Mouse (Mus musculus): Measurements from ENCODE around the gene AA467197. TPM values are rescaled to one million over a fixed set of nuclear protein-coding genes. Genes with fewer than 3 reads are reported as not detected.

Gene AA467197
- 0.20 TPM in 1 of 2 replicates, not detected in the other for polyA plus RNA-seq (2014; fragmentation: Nextera tagmentation; extraction: Ambion mirVana)

DNA sequence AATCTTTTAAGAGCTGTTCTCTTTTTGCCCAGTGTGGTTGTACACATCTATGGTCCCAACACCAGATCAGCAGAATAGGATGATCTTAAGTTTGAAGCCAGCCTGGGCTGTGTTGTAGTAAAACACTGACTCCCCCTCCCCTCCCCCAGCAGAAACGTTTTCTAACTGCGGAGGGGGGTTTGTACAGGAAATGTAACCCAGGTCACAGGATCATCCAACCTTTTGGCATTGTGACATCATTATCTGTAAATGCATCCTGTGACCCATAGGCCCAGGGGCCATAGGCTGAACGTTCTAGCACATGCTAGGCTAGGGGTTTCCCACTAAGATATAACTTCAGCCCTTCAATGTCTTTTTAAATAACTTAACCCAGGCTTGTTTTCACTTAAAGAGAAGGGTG, at the start of gene AA467197:
Gene AA467197, plus strand, starts transcription at position 301 of the 400 bp plus-strand sequence.
- peaks cover 2% of the 10 kb centered on the region for H3K4me1 ChIP-seq (ENCODE audit: control insufficient read depth, insufficient read depth, low read length)
- H3K27ac ChIP-seq (ENCODE audit: low read depth, low read length): no peak within 1 kb of the TSS
- peaks cover 8% of the 10 kb centered on the region; the same call in 1 of the 2 replicates for H3K27me3 ChIP-seq (ENCODE audit: control insufficient read depth, insufficient read depth, low read length)
- H3K9me3 ChIP-seq (replicated peaks; ENCODE audit: control insufficient read depth, low read length): no peaks in the 10 kb centered on the region
- WGBS (ENCODE audit: insufficient replicate concordance): 58% methylated on average over 3 of the region's 3 CpGs
- H3K36me3 ChIP-seq (ENCODE audit: control insufficient read depth, insufficient read depth, low read length): 0 out of 2 replicates have a peak, but pooled peaks cover 2% of the 10 kb centered on the region
- H3K9ac ChIP-seq (ENCODE audit: low read depth, low read length): no peak within 1 kb of the TSS
- peak within 1 kb of the TSS; percentile 67 for H3K4me2 ChIP-seq
- peak within 1 kb of the TSS; percentile 39 for H3K4me3 ChIP-seq (ENCODE audit: low read depth, low read length)
- no peak for ATAC-seq (replicated peaks; ENCODE audit: insufficient number of reproducible peaks, low FRiP score, low TSS enrichment)

DNA sequence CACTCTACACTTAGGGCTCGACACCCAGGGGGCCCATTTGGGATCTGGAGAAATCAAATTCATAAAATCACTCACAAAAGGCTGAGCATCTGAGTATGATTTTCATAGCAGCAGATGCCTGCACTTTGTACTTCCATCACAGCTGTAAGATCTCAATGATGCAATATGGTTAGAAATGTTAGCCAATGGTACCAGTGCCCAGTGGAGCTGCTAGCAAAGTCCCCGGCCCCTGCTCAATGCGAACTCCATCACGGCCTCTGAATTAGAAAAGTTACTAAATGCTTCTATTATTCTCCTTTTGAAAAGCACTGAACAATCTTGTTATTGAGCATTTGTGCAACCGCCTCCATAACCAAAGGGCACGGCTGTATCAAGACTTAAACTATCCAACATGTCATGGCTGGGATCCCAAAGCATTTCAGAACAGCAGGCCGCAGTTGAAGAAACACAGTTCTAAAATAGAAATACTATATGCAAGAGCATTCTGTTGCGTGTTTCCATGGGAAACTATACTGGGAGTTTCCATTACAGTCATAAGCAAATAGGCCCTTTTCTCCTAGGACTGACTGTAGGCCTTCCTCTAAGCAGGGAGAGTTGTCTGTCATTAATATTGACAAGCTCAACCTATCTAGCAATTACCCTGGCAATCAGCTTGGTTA, 48.8 kb upstream of the AA467197 start:
- Histone ChIP-seq H3K4me2 (no peak overlapping the region), H3K4me1 (ENCODE audit: control insufficient read depth, insufficient read depth, low read length) (no peaks in the 10 kb centered on the region), H3K27me3 (ENCODE audit: control insufficient read depth, insufficient read depth, low read length) (no peaks in the 10 kb centered on the region), H3K27ac (ENCODE audit: low read depth, low read length) (no peak overlapping the region), H3K9ac (ENCODE audit: low read depth, low read length) (no peak overlapping the region), H3K9me3 (replicated peaks; ENCODE audit: control insufficient read depth, low read length) (no peaks in the 10 kb centered on the region), H3K36me3 (ENCODE audit: control insufficient read depth, insufficient read depth, low read length) (no peaks in the 10 kb centered on the region), H3K4me3 (ENCODE audit: low read depth, low read length) (no peak overlapping the region)
- ATAC-seq (replicated peaks; ENCODE audit: insufficient number of reproducible peaks, low FRiP score, low TSS enrichment): no peak
- 84% methylated on average over 8 of the region's 8 CpGs for WGBS (ENCODE audit: insufficient replicate concordance)

GRCm38 (mm10) chr2:122590351-122590750, 46.4 kb upstream of the AA467197 start:
- no peaks in the 10 kb centered on the region for H3K9me3 ChIP-seq (replicated peaks; ENCODE audit: control insufficient read depth, low read length)
- H3K4me3 ChIP-seq (ENCODE audit: low read depth, low read length): no peak overlapping the region
- H3K4me2 ChIP-seq: no peak overlapping the region
- H3K27ac ChIP-seq (ENCODE audit: low read depth, low read length): no peak overlapping the region
- H3K4me1 ChIP-seq (ENCODE audit: control insufficient read depth, insufficient read depth, low read length): no peaks in the 10 kb centered on the region
- no peak overlapping the region for H3K9ac ChIP-seq (ENCODE audit: low read depth, low read length)
- H3K27me3 ChIP-seq (ENCODE audit: control insufficient read depth, insufficient read depth, low read length): no peaks in the 10 kb centered on the region
- 58% methylated on average over 1 of the region's 1 CpGs for WGBS (ENCODE audit: insufficient replicate concordance)
- no peaks in the 10 kb centered on the region for H3K36me3 ChIP-seq (ENCODE audit: control insufficient read depth, insufficient read depth, low read length)
- no peak for ATAC-seq (replicated peaks; ENCODE audit: insufficient number of reproducible peaks, low FRiP score, low TSS enrichment)

DNA sequence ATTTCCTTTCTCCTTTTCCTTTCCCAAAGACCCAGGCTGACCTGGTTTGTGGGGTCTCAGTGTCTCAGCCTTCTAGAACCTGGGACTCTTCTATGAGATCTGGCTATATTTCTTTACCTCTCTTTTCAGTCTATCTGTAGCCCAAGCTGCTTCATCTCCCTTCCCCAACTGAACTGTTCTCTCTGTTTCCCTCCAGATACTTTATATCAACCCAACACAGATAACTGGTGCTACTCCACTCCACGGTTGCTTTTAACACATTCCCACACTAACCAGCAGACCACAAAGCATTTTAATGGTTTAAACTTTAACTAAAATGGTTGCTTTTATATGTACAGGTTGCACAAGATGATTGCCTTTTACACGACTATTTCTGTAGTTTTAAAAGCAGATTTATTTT, 45.6 kb upstream of the AA467197 start:
- Histone ChIP-seq H3K9ac (ENCODE audit: low read depth, low read length) (no peak overlapping the region), H3K36me3 (ENCODE audit: control insufficient read depth, insufficient read depth, low read length) (no peaks in the 10 kb centered on the region), H3K4me3 (ENCODE audit: low read depth, low read length) (no peak overlapping the region), H3K27ac (ENCODE audit: low read depth, low read length) (no peak overlapping the region), H3K27me3 (ENCODE audit: control insufficient read depth, insufficient read depth, low read length) (no peaks in the 10 kb centered on the region), H3K9me3 (replicated peaks; ENCODE audit: control insufficient read depth, low read length) (no peaks in the 10 kb centered on the region), H3K4me2 (no peak overlapping the region), H3K4me1 (ENCODE audit: control insufficient read depth, insufficient read depth, low read length) (no peaks in the 10 kb centered on the region)
- WGBS (ENCODE audit: insufficient replicate concordance): 47% methylated on average over 2 of the region's 2 CpGs
- no peak for ATAC-seq (replicated peaks; ENCODE audit: insufficient number of reproducible peaks, low FRiP score, low TSS enrichment)

- Histone ChIP-seq H3K9me3 (replicated peaks; ENCODE audit: control insufficient read depth, low read length) (no peaks in the 10 kb centered on the region), H3K4me3 (ENCODE audit: low read depth, low read length) (no peak overlapping the region), H3K4me2 (no peak overlapping the region), H3K27ac (ENCODE audit: low read depth, low read length) (no peak overlapping the region), H3K27me3 (ENCODE audit: control insufficient read depth, insufficient read depth, low read length) (no peaks in the 10 kb centered on the region), H3K36me3 (ENCODE audit: control insufficient read depth, insufficient read depth, low read length) (no peaks in the 10 kb centered on the region), H3K9ac (ENCODE audit: low read depth, low read length) (no peak overlapping the region), H3K4me1 (ENCODE audit: control insufficient read depth, insufficient read depth, low read length) (no peaks in the 10 kb centered on the region)
- 86% methylated on average over 16 of the region's 16 CpGs for WGBS (ENCODE audit: insufficient replicate concordance)
- ATAC-seq (replicated peaks; ENCODE audit: insufficient number of reproducible peaks, low FRiP score, low TSS enrichment): no peak
Measured at GRCm38 (mm10) chr2:122595461-122595860, 41.3 kb upstream of the AA467197 start.

DNA sequence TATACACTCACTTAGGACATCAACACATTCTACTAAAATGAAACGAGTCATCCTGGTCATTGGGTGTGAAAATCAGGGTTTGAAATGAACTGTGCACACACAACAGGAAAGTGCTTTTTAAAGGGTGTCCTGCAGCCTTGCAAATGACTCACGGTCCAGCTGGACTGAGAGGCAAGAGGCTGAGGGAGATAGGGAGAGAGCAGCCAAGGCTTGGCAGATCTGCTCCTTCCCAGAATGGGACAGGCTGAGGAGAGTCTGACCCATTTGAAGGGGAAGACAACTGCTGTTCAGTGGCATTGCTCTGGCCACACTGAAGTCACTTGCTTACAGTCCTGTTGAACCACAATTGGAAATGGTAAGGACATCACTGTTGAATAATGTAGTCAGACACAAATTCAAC, 37.0 kb upstream of the AA467197 start:
- no peak overlapping the region for H3K9ac ChIP-seq (ENCODE audit: low read depth, low read length)
- H3K36me3 ChIP-seq (ENCODE audit: control insufficient read depth, insufficient read depth, low read length): no peaks in the 10 kb centered on the region
- ATAC-seq (replicated peaks; ENCODE audit: insufficient number of reproducible peaks, low FRiP score, low TSS enrichment): no peak
- H3K4me3 ChIP-seq (ENCODE audit: low read depth, low read length): no peak overlapping the region
- H3K4me2 ChIP-seq: no peak overlapping the region
- H3K4me1 ChIP-seq (ENCODE audit: control insufficient read depth, insufficient read depth, low read length): no peaks in the 10 kb centered on the region
- no peaks in the 10 kb centered on the region for H3K27me3 ChIP-seq (ENCODE audit: control insufficient read depth, insufficient read depth, low read length)
- H3K9me3 ChIP-seq (replicated peaks; ENCODE audit: control insufficient read depth, low read length): no peaks in the 10 kb centered on the region
- no peak overlapping the region for H3K27ac ChIP-seq (ENCODE audit: low read depth, low read length)
- 56% methylated on average over 2 of the region's 2 CpGs for WGBS (ENCODE audit: insufficient replicate concordance)

DNA sequence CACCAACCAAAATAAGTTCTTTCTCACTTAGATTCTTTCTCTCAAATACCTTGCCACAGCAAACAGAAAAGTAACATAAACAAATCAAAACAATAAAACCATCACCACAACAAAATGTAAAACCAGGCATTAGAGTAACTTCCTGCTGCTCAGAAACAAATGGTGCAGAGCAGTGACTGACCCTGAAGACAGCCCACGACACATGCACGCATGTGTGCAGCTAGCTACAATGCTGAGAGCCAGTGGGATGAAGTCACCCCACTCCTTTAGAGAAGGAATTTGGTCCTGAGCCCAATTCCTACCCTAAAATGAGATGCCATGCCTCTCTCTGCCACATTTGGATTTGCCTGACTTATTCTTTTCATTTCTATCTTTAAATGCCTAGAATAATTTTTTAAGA, 35.4 kb upstream of the AA467197 start:
- Histone ChIP-seq H3K27ac (ENCODE audit: low read depth, low read length) (no peak overlapping the region), H3K9ac (ENCODE audit: low read depth, low read length) (no peak overlapping the region), H3K4me1 (ENCODE audit: control insufficient read depth, insufficient read depth, low read length) (no peaks in the 10 kb centered on the region), H3K4me3 (ENCODE audit: low read depth, low read length) (no peak overlapping the region), H3K9me3 (replicated peaks; ENCODE audit: control insufficient read depth, low read length) (no peaks in the 10 kb centered on the region), H3K36me3 (ENCODE audit: control insufficient read depth, insufficient read depth, low read length) (no peaks in the 10 kb centered on the region), H3K4me2 (no peak overlapping the region), H3K27me3 (ENCODE audit: control insufficient read depth, insufficient read depth, low read length) (no peaks in the 10 kb centered on the region)
- 93% methylated on average over 2 of the region's 2 CpGs for WGBS (ENCODE audit: insufficient replicate concordance)
- no peak for ATAC-seq (replicated peaks; ENCODE audit: insufficient number of reproducible peaks, low FRiP score, low TSS enrichment)

DNA sequence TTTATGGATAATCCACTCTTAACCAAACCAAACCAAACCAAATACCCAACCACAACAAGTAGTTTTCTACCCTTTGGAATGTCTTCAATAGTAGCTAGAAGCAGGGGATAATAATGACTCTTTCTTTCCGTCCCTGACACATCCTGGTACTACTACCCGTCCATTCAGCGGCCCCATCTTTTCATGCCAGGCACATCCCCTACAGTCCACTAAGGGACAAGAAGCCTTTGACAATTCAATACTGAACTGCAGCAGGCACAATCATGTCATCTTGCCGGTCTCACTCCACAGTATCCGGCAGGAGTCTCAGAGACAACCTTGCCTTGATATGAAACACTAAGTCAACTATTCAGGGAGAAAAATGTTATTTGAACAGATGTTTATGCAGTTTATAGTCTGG, 31.0 kb upstream of the AA467197 start:
- no peak overlapping the region for H3K27ac ChIP-seq (ENCODE audit: low read depth, low read length)
- no peak overlapping the region for H3K4me3 ChIP-seq (ENCODE audit: low read depth, low read length)
- no peaks in the 10 kb centered on the region for H3K36me3 ChIP-seq (ENCODE audit: control insufficient read depth, insufficient read depth, low read length)
- H3K4me2 ChIP-seq: no peak overlapping the region
- no peak for ATAC-seq (replicated peaks; ENCODE audit: insufficient number of reproducible peaks, low FRiP score, low TSS enrichment)
- H3K9me3 ChIP-seq (replicated peaks; ENCODE audit: control insufficient read depth, low read length): no peaks in the 10 kb centered on the region
- no peak overlapping the region for H3K9ac ChIP-seq (ENCODE audit: low read depth, low read length)
- 76% methylated on average over 5 of the region's 5 CpGs for WGBS (ENCODE audit: insufficient replicate concordance)
- peaks cover 3% of the 10 kb centered on the region; the same call in 1 of the 2 replicates for H3K27me3 ChIP-seq (ENCODE audit: control insufficient read depth, insufficient read depth, low read length)
- H3K4me1 ChIP-seq (ENCODE audit: control insufficient read depth, insufficient read depth, low read length): no peaks in the 10 kb centered on the region

GRCm38 (mm10) chr2:122608820-122609219, 28.0 kb upstream of the AA467197 start:
- no peaks in the 10 kb centered on the region for H3K4me1 ChIP-seq (ENCODE audit: control insufficient read depth, insufficient read depth, low read length)
- H3K27me3 ChIP-seq (ENCODE audit: control insufficient read depth, insufficient read depth, low read length): peaks cover 10% of the 10 kb centered on the region; the same call in 1 of the 2 replicates
- H3K36me3 ChIP-seq (ENCODE audit: control insufficient read depth, insufficient read depth, low read length): no peaks in the 10 kb centered on the region
- H3K9me3 ChIP-seq (replicated peaks; ENCODE audit: control insufficient read depth, low read length): no peaks in the 10 kb centered on the region
- no peak overlapping the region for H3K9ac ChIP-seq (ENCODE audit: low read depth, low read length)
- no peak overlapping the region for H3K4me3 ChIP-seq (ENCODE audit: low read depth, low read length)
- no peak for ATAC-seq (replicated peaks; ENCODE audit: insufficient number of reproducible peaks, low FRiP score, low TSS enrichment)
- H3K4me2 ChIP-seq: no peak overlapping the region
- 61% methylated on average over 9 of the region's 9 CpGs for WGBS (ENCODE audit: insufficient replicate concordance)
- H3K27ac ChIP-seq (ENCODE audit: low read depth, low read length): no peak overlapping the region
